Mouse (Mus musculus) brain, embryonic 14.5 days (tissue): ENCODE data around the gene Slc22a20.

ENCODE experiments used
- CTCF ChIP-seq: fragments of 200-500 bp; IDR thresholded peaks from 2 replicates; pipeline ENCODE4 v1.5.1; 2012; ENCODE audit warnings: inconsistent platforms, mild to moderate bottlenecking, moderate library complexity, borderline replicate concordance; ENCODE audit not compliant: insufficient read depth, insufficient read length; ENCODE audit errors: extremely low read depth
- POLR2A ChIP-seq: fragments of 200-500 bp; IDR thresholded peaks from 2 replicates; pipeline ENCODE4 v1.6.1; 2012; ENCODE audit warnings: mild to moderate bottlenecking, inconsistent platforms, borderline replicate concordance; ENCODE audit not compliant: poor library complexity, insufficient read depth, insufficient read length, severe bottlenecking; ENCODE audit errors: extremely low read depth

GRCm38 (mm10) chr19:6013691-6014090 lies 27.7 kb upstream of the Slc22a20 start:
- TF ChIP-seq CTCF (no peak), POLR2A (no peak)
